Mouse (Mus musculus): ENCODE measurements around the gene Crhr1. TPM values are rescaled to one million over a fixed set of nuclear protein-coding genes. Genes with fewer than 3 reads are reported as not detected.

Crhr1 gene
- polyA plus RNA-seq, 1 experiment from 2014 or later: 0.05 TPM

DNA sequence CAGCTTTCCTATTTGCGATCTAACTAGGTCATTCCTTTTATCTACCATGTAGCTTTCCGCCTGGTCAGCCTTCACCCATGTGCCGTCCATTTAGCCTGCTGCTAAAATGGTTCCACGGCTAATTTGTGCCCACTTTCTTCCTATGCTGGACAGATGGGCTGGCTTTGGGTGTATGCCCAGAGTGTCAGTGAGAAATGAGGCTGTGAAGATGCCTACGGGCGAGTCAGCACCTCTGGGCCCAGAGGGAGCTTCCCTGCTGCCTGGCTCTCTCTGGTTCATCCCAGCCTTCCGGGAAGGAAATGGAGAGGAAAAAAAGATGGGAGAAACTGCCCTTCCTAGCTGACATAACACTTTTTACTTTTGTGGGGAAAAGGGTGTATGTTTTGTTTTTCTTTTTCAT is 36.1 kb upstream of the Crhr1 start:
- WGBS: 84% methylated on average over 7 of the region's 7 CpGs

DNA sequence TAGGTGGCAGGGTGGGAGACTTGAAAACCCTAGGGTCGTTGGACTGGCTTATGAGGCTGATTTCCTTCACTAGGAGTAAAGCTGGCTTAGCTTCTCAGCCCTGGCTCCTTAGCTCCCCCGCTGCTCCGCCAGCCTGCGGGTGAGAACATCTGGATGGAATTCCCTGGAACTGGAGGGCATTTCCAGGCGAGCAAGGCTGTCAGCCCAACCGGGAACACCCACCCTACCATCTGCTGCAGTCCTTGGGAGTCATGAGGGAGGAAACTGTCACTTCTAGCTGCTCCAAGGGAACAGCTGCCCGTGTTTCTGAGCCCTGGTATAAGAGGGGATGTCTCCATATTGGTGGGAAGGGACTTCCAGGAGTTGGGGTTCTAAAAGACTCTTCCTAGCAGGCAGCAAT is 33.1 kb upstream of the Crhr1 start:
- Histone ChIP-seq H3K27me3 (ENCODE audit: insufficient read depth, low read length) (no peaks in the 10 kb centered on the region), H3K4me2 (ENCODE audit: low read length) (no peak overlapping the region), H3K4me1 (replicated peaks; ENCODE audit: insufficient read depth, low read length) (no peaks in the 10 kb centered on the region), H3K4me3 (replicated peaks; ENCODE audit: low read depth, low read length) (no peak overlapping the region), H3K9ac (ENCODE audit: low read depth, low read length) (no peak overlapping the region), H3K9me3 (replicated peaks; ENCODE audit: low read length) (no peaks in the 10 kb centered on the region), H3K36me3 (ENCODE audit: insufficient read depth, low read length) (no peaks in the 10 kb centered on the region), H3K27ac (no peak overlapping the region)
- DNase-seq (ENCODE audit: low spot score) (no peak), ATAC-seq (replicated peaks; ENCODE audit: low FRiP score, low read depth) (no peak)
- 10% methylated on average over 7 of the region's 7 CpGs for WGBS
- no peak for TF ChIP-seq CTCF (IDR thresholded peaks at IDR 0.05; ENCODE audit: low read depth)

More for the DNA sequence above, 36.1 kb upstream of the Crhr1 start:
- no peaks in the 10 kb centered on the region for H3K9me3 ChIP-seq (replicated peaks; ENCODE audit: low read length)
- H3K36me3 ChIP-seq (ENCODE audit: insufficient read depth, low read length): no peaks in the 10 kb centered on the region
- no peak overlapping the region for H3K9ac ChIP-seq (ENCODE audit: low read depth, low read length)
- ATAC-seq (replicated peaks; ENCODE audit: low FRiP score, low read depth) (no peak), DNase-seq (ENCODE audit: low spot score) (no peak)
- no peak overlapping the region for H3K4me2 ChIP-seq (ENCODE audit: low read length)
- no peak overlapping the region for H3K27ac ChIP-seq
- no peaks in the 10 kb centered on the region for H3K27me3 ChIP-seq (ENCODE audit: insufficient read depth, low read length)
- no peak for TF ChIP-seq CTCF (IDR thresholded peaks at IDR 0.05; ENCODE audit: low read depth)
- no peak overlapping the region for H3K4me3 ChIP-seq (replicated peaks; ENCODE audit: low read depth, low read length)
- H3K4me1 ChIP-seq (replicated peaks; ENCODE audit: insufficient read depth, low read length): no peaks in the 10 kb centered on the region

DNA sequence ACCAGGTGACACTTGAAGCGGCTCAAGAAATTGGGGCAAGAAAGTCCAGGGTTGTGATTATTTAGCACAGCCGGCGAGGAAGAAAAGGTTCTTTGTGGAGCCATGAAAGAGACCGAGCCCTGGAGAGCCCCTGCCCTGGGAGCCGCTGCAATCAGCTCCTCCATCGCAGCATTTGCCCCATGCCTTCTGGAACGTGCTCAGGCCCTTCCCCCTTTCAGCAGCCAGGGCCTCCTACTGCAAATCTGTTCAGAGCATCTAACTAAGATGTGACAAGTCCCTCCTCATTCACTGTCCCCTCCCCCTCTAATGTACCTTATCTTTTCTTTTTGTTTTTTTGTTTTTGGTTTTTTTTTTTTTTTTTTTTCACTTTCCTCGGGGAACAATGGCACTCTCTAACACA is 30.0 kb upstream of the Crhr1 start:
- no peak overlapping the region for H3K4me2 ChIP-seq (ENCODE audit: low read length)
- no peak for DNase-seq (ENCODE audit: low spot score)
- whole genome bisulfite sequencing: 41% methylated on average over 8 of the region's 8 CpGs
- no peak overlapping the region for H3K4me3 ChIP-seq (replicated peaks; ENCODE audit: low read depth, low read length)
- ATAC-seq (replicated peaks; ENCODE audit: low FRiP score, low read depth): no peak
- no peak overlapping the region for H3K27ac ChIP-seq
- TF ChIP-seq CTCF (IDR thresholded peaks at IDR 0.05; ENCODE audit: low read depth): no peak
- no peaks in the 10 kb centered on the region for H3K27me3 ChIP-seq (ENCODE audit: insufficient read depth, low read length)
- no peaks in the 10 kb centered on the region for H3K4me1 ChIP-seq (replicated peaks; ENCODE audit: insufficient read depth, low read length)
- H3K36me3 ChIP-seq (ENCODE audit: insufficient read depth, low read length): no peaks in the 10 kb centered on the region
- H3K9ac ChIP-seq (ENCODE audit: low read depth, low read length): no peak overlapping the region
- no peaks in the 10 kb centered on the region for H3K9me3 ChIP-seq (replicated peaks; ENCODE audit: low read length)

DNA sequence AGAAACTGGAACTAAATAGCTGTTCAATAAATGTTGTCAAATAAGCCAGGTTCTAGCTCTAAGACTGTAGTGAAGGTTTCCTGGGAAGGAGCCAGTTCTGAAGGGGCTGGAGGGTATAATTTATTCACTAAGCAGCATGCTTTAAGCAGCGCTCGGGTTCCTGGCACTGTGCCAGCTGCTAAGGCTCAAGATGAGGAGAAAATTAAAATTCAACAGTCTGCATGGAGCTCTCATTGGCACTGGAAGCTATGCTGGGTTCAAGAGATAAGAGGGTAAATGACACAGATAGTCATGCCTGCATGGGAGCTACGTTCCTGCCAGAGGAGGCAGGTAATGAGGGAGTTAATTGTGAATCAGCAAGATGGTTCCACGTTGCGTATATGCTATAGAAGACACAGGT is 26.3 kb upstream of the Crhr1 start:
- H3K4me2 ChIP-seq (ENCODE audit: low read length): no peak overlapping the region
- no peak overlapping the region for H3K9ac ChIP-seq (ENCODE audit: low read depth, low read length)
- H3K9me3 ChIP-seq (replicated peaks; ENCODE audit: low read length): no peaks in the 10 kb centered on the region
- no peak for ATAC-seq (replicated peaks; ENCODE audit: low FRiP score, low read depth)
- no peak for DNase-seq (ENCODE audit: low spot score)
- no peaks in the 10 kb centered on the region for H3K27me3 ChIP-seq (ENCODE audit: insufficient read depth, low read length)
- H3K4me3 ChIP-seq (replicated peaks; ENCODE audit: low read depth, low read length): no peak overlapping the region
- no peaks in the 10 kb centered on the region for H3K36me3 ChIP-seq (ENCODE audit: insufficient read depth, low read length)
- no peaks in the 10 kb centered on the region for H3K4me1 ChIP-seq (replicated peaks; ENCODE audit: insufficient read depth, low read length)
- WGBS: 49% methylated on average over 5 of the region's 5 CpGs
- H3K27ac ChIP-seq: no peak overlapping the region
- no peak for TF ChIP-seq CTCF (IDR thresholded peaks at IDR 0.05; ENCODE audit: low read depth)

DNA sequence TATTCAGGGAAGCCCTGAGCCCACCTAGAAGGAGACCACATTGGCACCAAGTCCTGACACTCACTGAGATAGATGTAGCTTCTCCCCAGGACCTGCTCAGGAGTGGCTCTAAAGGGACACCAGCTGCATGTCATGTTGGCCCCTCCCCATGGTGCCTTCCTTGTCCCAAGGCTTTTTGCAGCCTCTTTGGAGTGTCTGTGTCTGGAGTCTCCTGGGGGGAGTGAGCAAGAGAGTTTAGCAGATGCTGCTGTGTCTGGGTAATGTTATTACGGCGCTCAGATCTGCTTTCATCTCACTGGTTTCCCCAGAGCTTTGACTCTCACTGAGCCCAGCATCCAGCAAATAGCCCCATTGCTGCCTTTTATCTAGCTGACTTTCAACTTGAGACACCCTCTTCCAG is 25.7 kb upstream of the Crhr1 start:
- no peak for TF ChIP-seq CTCF (IDR thresholded peaks at IDR 0.05; ENCODE audit: low read depth)
- H3K4me2 ChIP-seq (ENCODE audit: low read length): no peak overlapping the region
- H3K9ac ChIP-seq (ENCODE audit: low read depth, low read length): no peak overlapping the region
- DNase-seq (ENCODE audit: low spot score) (no peak), ATAC-seq (replicated peaks; ENCODE audit: low FRiP score, low read depth) (no peak)
- no peak overlapping the region for H3K4me3 ChIP-seq (replicated peaks; ENCODE audit: low read depth, low read length)
- H3K36me3 ChIP-seq (ENCODE audit: insufficient read depth, low read length): no peaks in the 10 kb centered on the region
- H3K4me1 ChIP-seq (replicated peaks; ENCODE audit: insufficient read depth, low read length): no peaks in the 10 kb centered on the region
- no peaks in the 10 kb centered on the region for H3K27me3 ChIP-seq (ENCODE audit: insufficient read depth, low read length)
- H3K27ac ChIP-seq: no peak overlapping the region
- 28% methylated on average over 2 of the region's 2 CpGs for WGBS
- no peaks in the 10 kb centered on the region for H3K9me3 ChIP-seq (replicated peaks; ENCODE audit: low read length)

DNA sequence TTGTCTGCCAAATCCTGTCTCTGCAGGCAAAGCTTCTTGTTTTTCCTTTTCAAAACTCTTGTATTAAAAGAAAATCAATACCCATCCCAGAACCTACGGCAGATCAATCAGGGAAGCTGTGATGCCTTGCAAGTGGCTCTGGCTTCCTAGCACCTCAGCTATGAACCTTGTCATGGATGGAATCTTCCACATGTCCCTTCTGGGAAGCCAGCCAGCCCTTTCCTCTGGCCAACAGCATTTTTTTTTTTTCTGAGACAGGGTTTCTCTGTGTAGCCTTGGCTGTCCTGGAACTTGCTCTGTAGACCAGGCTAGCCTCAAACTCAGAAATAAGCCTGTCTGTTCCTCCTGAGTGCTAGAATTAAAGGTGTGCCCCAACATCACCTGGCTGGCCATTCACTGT is 22.3 kb upstream of the Crhr1 start:
- no peak for TF ChIP-seq CTCF (IDR thresholded peaks at IDR 0.05; ENCODE audit: low read depth)
- no peak overlapping the region for H3K4me2 ChIP-seq (ENCODE audit: low read length)
- WGBS: 75% methylated on average over 1 of the region's 1 CpGs
- no peaks in the 10 kb centered on the region for H3K27me3 ChIP-seq (ENCODE audit: insufficient read depth, low read length)
- H3K9me3 ChIP-seq (replicated peaks; ENCODE audit: low read length): no peaks in the 10 kb centered on the region
- ATAC-seq (replicated peaks; ENCODE audit: low FRiP score, low read depth) (no peak), DNase-seq (ENCODE audit: low spot score) (no peak)
- no peaks in the 10 kb centered on the region for H3K36me3 ChIP-seq (ENCODE audit: insufficient read depth, low read length)
- no peaks in the 10 kb centered on the region for H3K4me1 ChIP-seq (replicated peaks; ENCODE audit: insufficient read depth, low read length)
- H3K9ac ChIP-seq (ENCODE audit: low read depth, low read length): no peak overlapping the region
- no peak overlapping the region for H3K27ac ChIP-seq
- H3K4me3 ChIP-seq (replicated peaks; ENCODE audit: low read depth, low read length): no peak overlapping the region

DNA sequence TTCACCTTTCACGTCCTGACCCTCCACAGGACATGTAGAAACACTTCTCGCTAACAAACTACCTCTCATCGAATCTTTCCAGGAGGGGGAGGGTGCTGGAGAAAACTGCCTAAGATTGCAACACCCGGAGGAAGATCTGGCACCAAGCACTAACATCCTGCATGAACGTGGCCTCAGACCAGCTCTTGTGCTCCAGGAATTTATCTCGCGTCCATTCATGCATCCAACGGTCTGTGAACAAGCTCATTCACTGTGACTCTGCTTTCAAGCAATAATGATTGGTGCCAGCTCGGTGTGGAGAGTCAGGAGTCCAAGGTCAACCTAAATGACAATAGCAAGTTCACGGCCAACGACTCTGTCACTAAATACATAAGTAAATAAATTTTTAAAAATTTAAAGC is 20.8 kb upstream of the Crhr1 start:
- Histone ChIP-seq H3K36me3 (ENCODE audit: insufficient read depth, low read length) (no peaks in the 10 kb centered on the region), H3K4me1 (replicated peaks; ENCODE audit: insufficient read depth, low read length) (no peaks in the 10 kb centered on the region), H3K4me3 (replicated peaks; ENCODE audit: low read depth, low read length) (no peak overlapping the region), H3K27me3 (ENCODE audit: insufficient read depth, low read length) (no peaks in the 10 kb centered on the region), H3K4me2 (ENCODE audit: low read length) (no peak overlapping the region), H3K9ac (ENCODE audit: low read depth, low read length) (no peak overlapping the region), H3K27ac (no peak overlapping the region), H3K9me3 (replicated peaks; ENCODE audit: low read length) (no peaks in the 10 kb centered on the region)
- ATAC-seq (replicated peaks; ENCODE audit: low FRiP score, low read depth) (no peak), DNase-seq (ENCODE audit: low spot score) (no peak)
- TF ChIP-seq CTCF (IDR thresholded peaks at IDR 0.05; ENCODE audit: low read depth): no peak
- 51% methylated on average over 11 of the region's 11 CpGs for WGBS
